Mouse (Mus musculus) liver, postnatal 0 days (tissue): ENCODE measurements around the gene Zfp609. TPM values are rescaled to one million over a fixed set of nuclear protein-coding genes. Genes with fewer than 3 reads are reported as not detected.

ENCODE experiments used
- ATAC-seq: fragments of 200-750 bp; cut with Nextera tagmentation; 2 replicates; pipeline ENCODE4 v1.8.0; 2017; ENCODE audit warnings: mild to moderate bottlenecking, moderate library complexity
- DNase-seq: peaks from one replicate; pipeline ENCODE4 v3.0.0-alpha.2; 2016
- H3K27ac ChIP-seq: fragments of 300-500 bp; sonication (generic); 2 replicates; pipeline ENCODE4 v1.5.1; 2014; ENCODE audit warnings: antibody characterized with exemption, moderate library complexity, mild to moderate bottlenecking, low read depth
- H3K27me3 ChIP-seq: fragments of 300-500 bp; sonication (generic); 2 replicates; pipeline ENCODE4 v1.6.1; 2014; ENCODE audit warnings: low read length, control low read depth, mixed read lengths; ENCODE audit not compliant: insufficient read depth
- H3K36me3 ChIP-seq: fragments of 300-500 bp; sonication (generic); replicated peaks from 2 replicates; pipeline ENCODE4 v1.6.1; 2014; ENCODE audit warnings: mild to moderate bottlenecking, control low read depth, low read length, moderate library complexity, mixed read lengths; ENCODE audit not compliant: insufficient read depth
- H3K4me1 ChIP-seq: fragments of 300-500 bp; sonication (generic); 2 replicates; pipeline ENCODE4 v1.6.1; 2014; ENCODE audit warnings: antibody characterized with exemption, mild to moderate bottlenecking, control low read depth; ENCODE audit not compliant: insufficient read depth
- H3K4me2 ChIP-seq: fragments of 300-500 bp; sonication (generic); 2 replicates; pipeline ENCODE4 v1.6.1; 2014; ENCODE audit warnings: low read depth, mild to moderate bottlenecking, low read length, moderate library complexity, mixed read lengths
- H3K4me3 ChIP-seq: fragments of 300-500 bp; sonication (generic); 2 replicates; pipeline ENCODE4 v1.5.1; 2014; ENCODE audit warnings: low read depth, low read length
- H3K9ac ChIP-seq: fragments of 300-500 bp; sonication (generic); replicated peaks from 2 replicates; pipeline ENCODE4 v1.6.1; 2014; ENCODE audit warnings: mild to moderate bottlenecking, moderate library complexity
- H3K9me3 ChIP-seq: fragments of 300-500 bp; sonication (generic); 2 replicates; pipeline ENCODE4 v1.6.1; 2016; ENCODE audit warnings: mild to moderate bottlenecking, control low read depth, low read length, mixed read lengths
- CTCF ChIP-seq: sonication (generic); IDR thresholded peaks from 2 replicates; pipeline ENCODE4 v1.5.1; 2016; ENCODE audit warnings: antibody characterized with exemption, low read depth
- EP300 ChIP-seq: IDR thresholded peaks from 2 replicates; pipeline ENCODE4 v1.6.1; 2016; ENCODE audit warnings: antibody characterized with exemption, low read depth, mild to moderate bottlenecking
- WGBS: fragments of 180-500 bp; shearing (Covaris S2); extraction: QIAGEN DNeasy Blood & Tissue Kit; methylation state at CpG from one replicate; pipeline ENCODE4 v1.1.7; 2014; ENCODE audit not compliant: insufficient replicate concordance; 5-methylcytosine and 5-hydroxymethylcytosine counted together
- polyA plus RNA-seq: library from polyadenylated mRNA; unstranded; fragments of >200 nt; fragmentation: Nextera tagmentation; extraction: Ambion mirVana; gene quantifications from 2 replicates; pipeline ENCODE4 v1.2.1, GENCODE M21; 2015

Gene Zfp609
- polyA plus RNA-seq, 1 experiment from 2014 or later, result 2.8 TPM

GRCm38 (mm10) chr9:65682183-65682582 lies 145.2 kb downstream of the Zfp609 start:
- 69% methylated on average over 3 of the region's 3 CpGs for WGBS
- Histone ChIP-seq H3K9ac (no peak overlapping the region), H3K9me3 (no peaks in the 10 kb centered on the region), H3K4me1 (peaks cover 35% of the 10 kb centered on the region), H3K36me3 (peaks cover 5% of the 10 kb centered on the region; the same call in 1 of the 2 replicates), H3K27me3 (no peaks in the 10 kb centered on the region), H3K4me3 (no peak overlapping the region), H3K4me2 (no peak overlapping the region), H3K27ac (no peak overlapping the region)
- ATAC-seq, result no peak
- no peak for DNase-seq
- TF ChIP-seq EP300 (no peak), CTCF (no peak)

DNA sequence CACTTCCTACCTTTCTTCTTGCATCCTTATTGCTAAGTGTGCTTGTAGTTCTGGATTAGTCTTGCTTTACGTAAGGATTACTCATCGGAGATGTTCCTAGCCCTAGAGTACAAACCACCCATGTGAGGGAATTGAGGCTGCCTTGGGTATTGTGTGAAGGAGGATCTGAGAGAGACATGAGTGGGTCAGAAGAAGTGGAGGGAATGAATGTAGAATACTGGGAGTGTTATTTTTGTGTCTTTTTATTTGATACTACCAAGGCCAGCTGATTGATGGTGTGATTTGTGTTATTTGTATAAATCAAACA lies 145.8 kb downstream of the Zfp609 start:
- Histone ChIP-seq H3K4me1 (peaks cover 38% of the 10 kb centered on the region), H3K4me2 (no peak overlapping the region), H3K27me3 (no peaks in the 10 kb centered on the region), H3K36me3 (peaks cover 3% of the 10 kb centered on the region; the same call in 1 of the 2 replicates), H3K9ac (no peak overlapping the region), H3K27ac (no peak overlapping the region), H3K9me3 (no peaks in the 10 kb centered on the region), H3K4me3 (no peak overlapping the region)
- ATAC-seq, result no peak
- DNase-seq, result no peak
- TF ChIP-seq EP300, result no peak
- no peak for TF ChIP-seq CTCF
- 83% methylated on average over 2 of the region's 2 CpGs for WGBS

- DNase-seq (no peak), ATAC-seq (no peak)
- Histone ChIP-seq H3K9me3 (no peaks in the 10 kb centered on the region), H3K4me1 (peaks cover 40% of the 10 kb centered on the region), H3K4me3 (no peak overlapping the region), H3K4me2 (no peak overlapping the region), H3K36me3 (no peaks in the 10 kb centered on the region), H3K27ac (0 out of 2 replicates have a peak overlapping the region, but pooled peaks have one; percentile 25), H3K27me3 (no peaks in the 10 kb centered on the region), H3K9ac (no peak overlapping the region)
- TF ChIP-seq CTCF (no peak), EP300 (no peak)
- 49% methylated on average over 4 of the region's 4 CpGs for WGBS
Observed at GRCm38 (mm10) chr9:65680938-65681633, 146.3 kb downstream of the Zfp609 start.

GRCm38 (mm10) chr9:65679181-65679761 lies 148.1 kb downstream of the Zfp609 start:
- ATAC-seq (no peak), DNase-seq (peak; percentile 24)
- Histone ChIP-seq H3K27me3 (no peaks in the 10 kb centered on the region), H3K9me3 (no peaks in the 10 kb centered on the region), H3K4me3 (no peak overlapping the region), H3K4me2 (peak overlapping the region; percentile 52), H3K4me1 (peaks cover 44% of the 10 kb centered on the region), H3K9ac (no peak overlapping the region), H3K27ac (peak overlapping the region; percentile 29), H3K36me3 (no peaks in the 10 kb centered on the region)
- 59% methylated on average over 5 of the region's 5 CpGs for WGBS
- TF ChIP-seq CTCF (no peak), EP300 (no peak)

DNA sequence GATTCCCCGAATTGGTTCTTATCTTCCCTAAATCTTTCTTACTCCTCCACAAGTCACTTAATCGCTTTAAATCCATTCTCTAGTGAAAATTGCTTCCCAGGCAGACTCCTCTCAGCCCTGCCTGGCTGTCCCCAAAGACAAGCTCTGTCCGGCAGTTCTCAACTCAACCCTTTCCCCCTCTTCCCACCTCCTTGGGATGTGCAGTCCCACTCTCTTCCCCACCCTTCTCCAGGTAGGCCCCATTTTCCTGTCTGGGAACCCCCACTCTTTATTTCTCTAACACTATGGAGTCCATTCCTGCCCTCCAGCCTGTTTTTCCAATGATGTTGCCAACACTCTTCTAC lies 150.3 kb downstream of the Zfp609 start:
- H3K27ac ChIP-seq, result peak overlapping the region; percentile 60
- WGBS, result 18% methylated on average over 3 of the region's 3 CpGs
- peak overlapping the region; percentile 88 for H3K4me2 ChIP-seq
- H3K27me3 ChIP-seq, result no peaks in the 10 kb centered on the region
- H3K9ac ChIP-seq, result peak overlapping the region; percentile 82
- no peaks in the 10 kb centered on the region for H3K9me3 ChIP-seq
- peaks cover 43% of the 10 kb centered on the region for H3K4me1 ChIP-seq
- no peak for ATAC-seq
- peak overlapping the region; percentile 73 for H3K4me3 ChIP-seq
- H3K36me3 ChIP-seq, result no peaks in the 10 kb centered on the region
- DNase-seq, result no peak
- TF ChIP-seq EP300 (no peak), CTCF (no peak)

DNA sequence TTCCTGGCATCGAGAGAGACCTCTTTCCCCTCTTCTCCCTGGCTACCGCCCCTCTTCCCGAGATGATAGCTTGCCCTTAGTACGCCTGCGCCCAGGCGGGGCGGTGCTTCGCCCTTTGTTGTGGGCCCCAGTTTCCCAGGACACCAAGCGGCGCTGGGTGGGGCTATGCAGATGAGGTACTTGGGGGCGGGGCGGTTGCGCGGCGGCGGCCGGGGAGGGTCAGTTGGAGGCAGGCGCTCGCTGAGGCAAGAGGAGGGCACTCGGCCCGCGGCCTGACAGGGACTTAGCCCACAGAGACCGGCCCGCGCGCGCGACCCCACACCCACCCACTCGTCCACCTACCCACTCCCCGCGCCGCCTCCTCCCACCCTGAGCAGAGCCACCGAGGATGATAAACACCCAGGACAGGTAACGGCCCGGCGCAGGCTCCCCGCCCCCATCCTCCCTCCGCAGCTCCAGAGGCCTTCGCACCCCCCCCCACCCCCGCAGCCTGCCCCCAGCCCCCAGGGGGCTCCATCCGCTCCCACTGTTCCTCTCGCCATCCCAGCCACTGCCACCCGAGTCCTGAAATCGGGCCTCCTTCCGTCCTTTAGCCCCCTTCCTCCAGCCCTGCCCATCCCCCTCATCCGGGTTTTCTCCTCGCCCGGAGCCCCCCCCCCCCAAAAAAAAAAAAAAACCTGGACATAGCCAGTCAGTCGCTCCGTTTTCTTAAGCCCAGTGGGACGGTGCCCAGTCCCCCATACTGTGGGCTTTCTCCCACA lies 150.8 kb downstream of the Zfp609 start:
- TF ChIP-seq CTCF (no peak), EP300 (no peak)
- WGBS, result under 1% methylated on average over 32 of the region's 51 CpGs
- peak overlapping the region; percentile 60 for H3K27ac ChIP-seq
- peak overlapping the region; percentile 82 for H3K9ac ChIP-seq
- H3K4me1 ChIP-seq, result peaks cover 48% of the 10 kb centered on the region
- H3K4me2 ChIP-seq, result peak overlapping the region; percentile 88
- no peaks in the 10 kb centered on the region for H3K9me3 ChIP-seq
- H3K4me3 ChIP-seq, result peak overlapping the region; percentile 73
- no peaks in the 10 kb centered on the region for H3K36me3 ChIP-seq
- ATAC-seq (peak; percentile 97), DNase-seq (peak; percentile 99)
- H3K27me3 ChIP-seq, result no peaks in the 10 kb centered on the region
